Mouse (Mus musculus): ENCODE results near the gene Rnf26. TPM values are rescaled to one million over a fixed set of nuclear protein-coding genes. Genes with fewer than 3 reads are reported as not detected.
A peak's percentile ranks its signal among the peaks of the same experiment; 100 is the strongest.

The Rnf26 gene
- total and polyA plus RNA-seq, 2 experiments from 2014 or later, result 15.0 to 33.4 TPM

- Histone ChIP-seq H3K9ac (replicated peaks; ENCODE audit: low read length, poor library complexity, severe bottlenecking) (no peak overlapping the region), H3K9me3 (ENCODE audit: low read length) (no peaks in the 10 kb centered on the region), H3K4me3 (ENCODE audit: low read depth, low read length) (no peak overlapping the region), H3K4me2 (ENCODE audit: low read depth, low read length, poor library complexity, severe bottlenecking) (no peak overlapping the region), H3K4me1 (ENCODE audit: insufficient read depth, low read length) (peaks cover 6% of the 10 kb centered on the region; the same call in 1 of the 2 replicates), H3K27ac (ENCODE audit: low read depth, low read length) (no peak overlapping the region), H3K36me3 (ENCODE audit: insufficient read depth, low read length) (no peaks in the 10 kb centered on the region; the same call in 1 of the 2 replicates), H3K27me3 (ENCODE audit: insufficient read depth, low read length) (no peaks in the 10 kb centered on the region)
- no peak for TF ChIP-seq CTCF (IDR thresholded peaks at IDR 0.05)
- ATAC-seq (ENCODE audit: low FRiP score) (no peak), DNase-seq (ENCODE audit: low spot score) (no peak)
- 88% methylated on average over 10 of the region's 10 CpGs for WGBS
Observed at GRCm38 (mm10) chr9:44105781-44106180, 7.5 kb downstream of the Rnf26 start.

GRCm38 (mm10) chr9:44104881-44105280, 8.4 kb downstream of the Rnf26 start:
- H3K36me3 ChIP-seq (ENCODE audit: insufficient read depth, low read length), result no peaks in the 10 kb centered on the region; the same call in 1 of the 2 replicates
- H3K27ac ChIP-seq (ENCODE audit: low read depth, low read length), result no peak overlapping the region
- H3K9me3 ChIP-seq (ENCODE audit: low read length), result no peaks in the 10 kb centered on the region
- ATAC-seq (ENCODE audit: low FRiP score) (no peak), DNase-seq (ENCODE audit: low spot score) (no peak)
- H3K27me3 ChIP-seq (ENCODE audit: insufficient read depth, low read length), result no peaks in the 10 kb centered on the region
- TF ChIP-seq CTCF (IDR thresholded peaks at IDR 0.05), result no peak
- no peak overlapping the region for H3K4me2 ChIP-seq (ENCODE audit: low read depth, low read length, poor library complexity, severe bottlenecking)
- peaks cover 6% of the 10 kb centered on the region; the same call in 1 of the 2 replicates for H3K4me1 ChIP-seq (ENCODE audit: insufficient read depth, low read length)
- 91% methylated on average over 7 of the region's 7 CpGs for WGBS
- H3K9ac ChIP-seq (replicated peaks; ENCODE audit: low read length, poor library complexity, severe bottlenecking), result no peak overlapping the region
- H3K4me3 ChIP-seq (ENCODE audit: low read depth, low read length), result no peak overlapping the region

- TF ChIP-seq CTCF (IDR thresholded peaks at IDR 0.05), result no peak
- WGBS, result 40% methylated on average over 9 of the region's 9 CpGs
- no peaks in the 10 kb centered on the region; the same call in 1 of the 2 replicates for H3K36me3 ChIP-seq (ENCODE audit: insufficient read depth, low read length)
- H3K4me3 ChIP-seq (ENCODE audit: low read depth, low read length), result no peak within 1 kb of the TSS
- H3K4me1 ChIP-seq (ENCODE audit: insufficient read depth, low read length), result peaks cover 4% of the 10 kb centered on the region; the same call in 1 of the 2 replicates
- H3K4me2 ChIP-seq (ENCODE audit: low read depth, low read length, poor library complexity, severe bottlenecking), result no peak within 1 kb of the TSS
- H3K27me3 ChIP-seq (ENCODE audit: insufficient read depth, low read length), result no peaks in the 10 kb centered on the region
- H3K9me3 ChIP-seq (ENCODE audit: low read length), result no peaks in the 10 kb centered on the region
- no peak within 1 kb of the TSS for H3K27ac ChIP-seq (ENCODE audit: low read depth, low read length)
- no peak within 1 kb of the TSS for H3K9ac ChIP-seq (replicated peaks; ENCODE audit: low read length, poor library complexity, severe bottlenecking)
- no peak for ATAC-seq (ENCODE audit: low FRiP score)
- no peak for DNase-seq (ENCODE audit: low spot score)
Observed at GRCm38 (mm10) chr9:44101490-44101889, 11.8 kb downstream of the Rnf26 start, which contains the start of gene Mfrp. Mfrp (plus strand) TSS chr9:44101729.

- ATAC-seq (ENCODE audit: low FRiP score) (peak; percentile 67; the same call in 1 of the 2 replicates), DNase-seq (ENCODE audit: low spot score) (peak; percentile 72)
- no peak overlapping the region for H3K4me3 ChIP-seq (ENCODE audit: low read depth, low read length)
- H3K9ac ChIP-seq (replicated peaks; ENCODE audit: low read length, poor library complexity, severe bottlenecking), result no peak overlapping the region
- WGBS, result 12% methylated on average over 9 of the region's 9 CpGs
- H3K4me1 ChIP-seq (ENCODE audit: insufficient read depth, low read length), result peaks cover 6% of the 10 kb centered on the region; the same call in 1 of the 2 replicates
- no peaks in the 10 kb centered on the region for H3K9me3 ChIP-seq (ENCODE audit: low read length)
- no peaks in the 10 kb centered on the region for H3K27me3 ChIP-seq (ENCODE audit: insufficient read depth, low read length)
- peak overlapping the region; percentile 59 for H3K27ac ChIP-seq (ENCODE audit: low read depth, low read length)
- TF ChIP-seq CTCF (IDR thresholded peaks at IDR 0.05), result 0 out of 2 replicates have a peak, but pooled peaks have one; percentile 8
- H3K4me2 ChIP-seq (ENCODE audit: low read depth, low read length, poor library complexity, severe bottlenecking), result no peak overlapping the region
- H3K36me3 ChIP-seq (ENCODE audit: insufficient read depth, low read length), result no peaks in the 10 kb centered on the region
Observed at GRCm38 (mm10) chr9:44096536-44096935, 16.8 kb downstream of the Rnf26 start.

- Histone ChIP-seq H3K9ac (replicated peaks; ENCODE audit: low read length, poor library complexity, severe bottlenecking) (no peak overlapping the region), H3K4me2 (ENCODE audit: low read depth, low read length, poor library complexity, severe bottlenecking) (no peak overlapping the region), H3K4me3 (ENCODE audit: low read depth, low read length) (no peak overlapping the region), H3K4me1 (ENCODE audit: insufficient read depth, low read length) (peaks cover 6% of the 10 kb centered on the region; the same call in 1 of the 2 replicates), H3K36me3 (ENCODE audit: insufficient read depth, low read length) (no peaks in the 10 kb centered on the region), H3K27me3 (ENCODE audit: insufficient read depth, low read length) (no peaks in the 10 kb centered on the region), H3K27ac (ENCODE audit: low read depth, low read length) (no peak overlapping the region), H3K9me3 (ENCODE audit: low read length) (no peaks in the 10 kb centered on the region)
- ATAC-seq (ENCODE audit: low FRiP score) (no peak), DNase-seq (ENCODE audit: low spot score) (no peak)
- no peak for TF ChIP-seq CTCF (IDR thresholded peaks at IDR 0.05)
- 85% methylated on average over 9 of the region's 9 CpGs for WGBS
Observed at GRCm38 (mm10) chr9:44095781-44096180, 17.5 kb downstream of the Rnf26 start.

GRCm38 (mm10) chr9:44094737-44095136, 18.6 kb downstream of the Rnf26 start:
- WGBS, result 85% methylated on average over 3 of the region's 3 CpGs
- no peak overlapping the region for H3K4me2 ChIP-seq (ENCODE audit: low read depth, low read length, poor library complexity, severe bottlenecking)
- H3K9me3 ChIP-seq (ENCODE audit: low read length), result no peaks in the 10 kb centered on the region
- no peaks in the 10 kb centered on the region for H3K27me3 ChIP-seq (ENCODE audit: insufficient read depth, low read length)
- ATAC-seq (ENCODE audit: low FRiP score) (no peak), DNase-seq (ENCODE audit: low spot score) (no peak)
- no peak overlapping the region for H3K9ac ChIP-seq (replicated peaks; ENCODE audit: low read length, poor library complexity, severe bottlenecking)
- H3K36me3 ChIP-seq (ENCODE audit: insufficient read depth, low read length), result no peaks in the 10 kb centered on the region
- H3K4me1 ChIP-seq (ENCODE audit: insufficient read depth, low read length), result peaks cover 6% of the 10 kb centered on the region; the same call in 1 of the 2 replicates
- H3K4me3 ChIP-seq (ENCODE audit: low read depth, low read length), result no peak overlapping the region
- no peak for TF ChIP-seq CTCF (IDR thresholded peaks at IDR 0.05)
- no peak overlapping the region for H3K27ac ChIP-seq (ENCODE audit: low read depth, low read length)
